Mouse (Mus musculus): ENCODE results near the gene Cd300ld5.

GRCm38 (mm10) chr11:115086213-115086612, 48.6 kb upstream of the Cd300ld5 start:
- TF ChIP-seq CTCF (IDR thresholded peaks at IDR 0.05; ENCODE audit: low read depth, low read length), result no peak
- no peak for TF ChIP-seq POLR2A (IDR thresholded peaks at IDR 0.05; ENCODE audit: extremely low read depth, insufficient read depth, low read length)
